ENCODE assay signal across 24 mouse cellular contexts in genomic region chr6:29545611-29546010, GRCm38 (mm10). TPM values are rescaled to one million over a fixed set of nuclear protein-coding genes. Genes with fewer than 3 reads are reported as not detected.
DNase-seq lines count a peak whose midpoint lies in the region; ATAC-seq lines count a peak whose summit lies in the region.
"Had no signal": no experiment of that assay in that cellular context is flagged by ENCODE, and none has a peak within 500 bp of the region (broad histone marks: within the 10 kb centered on the region; RNA-seq: fewer than 3 reads in every experiment).

No protein-coding gene starts in this region.

- H3K4me3 ChIP-seq in forebrain, embryonic 14.5 days (ENCODE audit: low read depth, low read length): no peak overlapping the region

- H3K36me3 ChIP-seq in forebrain, embryonic 14.5 days (ENCODE audit: control insufficient read depth, insufficient read depth, low read length): peaks cover 83% of the 10 kb centered on the region

- no peak overlapping the region for H3K4me2 ChIP-seq in forebrain, embryonic 14.5 days (ENCODE audit: low read length)

- DNase-seq in ES-CJ7 (ENCODE audit: low read depth, low spot score) (peak; percentile 38), R1 (ENCODE audit: low read depth, low spot score) (peak; percentile 66), ZHBTc4 (ENCODE audit: low read depth, low spot score) (peak; percentile 80)
- DNase-seq in forebrain, embryonic 14.5 days (ENCODE audit: low spot score): no peak
- no peak for DNase-seq in kidney, adult 8-10 months
- no peak for DNase-seq in frontal cortex, postnatal 25 days (ENCODE audit: low spot score in 2 of 2)
- DNase-seq: adrenal gland, adult 2 months; adrenal gland, adult 8-10 months; adrenal gland, postnatal 10 days; adrenal gland, postnatal 14 days; adrenal gland, postnatal 25 days; adrenal gland, postnatal 36 days; B cell, adult 2 months; cerebellum, adult 11 months; cerebellum, adult 11-12 months; cerebellum, adult 18-20 months; cerebellum, adult 2 months; cerebellum, adult 8-10 months; cerebellum, adult 9-10 months had no signal

- ATAC-seq in forebrain, embryonic 14.5 days: no peak
- ATAC-seq: activated CD4-positive, CD25-positive, alpha-beta regulatory T cell, adult 4 months; CD4-positive, CD25-positive, alpha-beta regulatory T cell, adult 4 months; Patski had no signal

- no peaks in the 10 kb centered on the region for H3K4me1 ChIP-seq in forebrain, embryonic 14.5 days (ENCODE audit: control insufficient read depth, insufficient read depth, low read length)

- WGBS in forebrain, embryonic 14.5 days: 93% methylated on average over 2 of the region's 2 CpGs

- no peak overlapping the region for H3K27ac ChIP-seq in forebrain, embryonic 14.5 days (ENCODE audit: low read depth, low read length)

- H3K9ac ChIP-seq in forebrain, embryonic 14.5 days (ENCODE audit: low read length): no peak overlapping the region

- H3K9me3 ChIP-seq in forebrain, embryonic 14.5 days (replicated peaks; ENCODE audit: control insufficient read depth, low read length): no peaks in the 10 kb centered on the region
- H3K9me3 ChIP-seq: G1E had no signal

- H3K27me3 ChIP-seq in forebrain, embryonic 14.5 days (replicated peaks; ENCODE audit: control insufficient read depth, insufficient read depth, low read length): no peaks in the 10 kb centered on the region
- H3K27me3 ChIP-seq: CH12.LX, Patski had no signal

RNA-seq across cellular contexts. Expression of gene Irf5, which starts 19.2 kb away (rescaled TPM):
- polyA plus RNA-seq in forebrain, embryonic 14.5 days (2014; fragmentation: Nextera tagmentation; extraction: Ambion mirVana): 0.98 and 1.4 TPM in 2 replicates

RNA-seq across cellular contexts. Expression of gene Kcp, which starts 37.9 kb away (rescaled TPM):
- 5.8 and 10.6 TPM in 2 replicates for polyA plus RNA-seq in forebrain, embryonic 14.5 days (2014; fragmentation: Nextera tagmentation; extraction: Ambion mirVana)

Comparison
In these comparisons a context has a peak if more than half of its experiments do, and no peak if none do; other contexts are left out.
1. DNase-seq: peak in ES-CJ7 (single experiment), R1 (single experiment) and ZHBTc4 (single experiment); none in forebrain, embryonic 14.5 days (single experiment), kidney, adult 8-10 months (0 of 2) and frontal cortex, postnatal 25 days (0 of 2).